Mouse (Mus musculus): ENCODE measurements around the gene Trim28. TPM values are rescaled to one million over a fixed set of nuclear protein-coding genes. Genes with fewer than 3 reads are reported as not detected.

The Trim28 gene
- 50.0 and 57.9 TPM in 2 replicates for polyA plus RNA-seq (2015; fragmentation: Nextera tagmentation; extraction: Ambion mirVana)

- peak within 1 kb of the TSS; percentile 58 for H3K27ac ChIP-seq (ENCODE audit: low read length)
Observed at GRCm38 (mm10) chr7:12998851-12999250, at the start of gene Trim28. TSS of gene Trim28 (plus strand) at chr7:12999114.

DNA sequence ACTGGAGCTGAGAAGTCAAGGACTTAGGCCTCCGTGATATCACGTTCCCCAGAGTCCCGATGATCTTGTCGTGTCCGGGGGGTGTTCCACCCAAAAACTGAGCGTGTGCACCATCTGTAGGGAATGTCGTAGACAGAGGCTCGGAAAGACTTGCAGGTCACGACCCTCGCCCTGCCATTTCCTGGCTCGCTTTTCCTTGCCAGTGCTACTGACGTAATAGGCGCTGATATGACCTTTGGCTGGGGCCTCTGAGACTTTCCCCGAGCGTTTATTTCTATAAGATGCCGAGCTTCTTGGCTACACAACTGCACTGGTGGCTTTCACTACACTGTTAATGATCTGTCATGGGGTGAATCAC is 49.1 kb upstream of the Trim28 start:
- no peaks in the 10 kb centered on the region for H3K36me3 ChIP-seq (ENCODE audit: control insufficient read depth, insufficient read depth)
- no peaks in the 10 kb centered on the region for H3K9me3 ChIP-seq (replicated peaks; ENCODE audit: control insufficient read depth, low read length)
- H3K4me3 ChIP-seq (ENCODE audit: low read depth, low read length) = peak overlapping the region; percentile 70
- peak overlapping the region; percentile 78 for H3K9ac ChIP-seq (ENCODE audit: low read depth, low read length)
- WGBS (ENCODE audit: insufficient replicate concordance) = 3% methylated on average over 16 of the region's 16 CpGs
- peak; percentile 20 for ATAC-seq (ENCODE audit: low read depth)
- peak overlapping the region; percentile 97 for H3K4me2 ChIP-seq (ENCODE audit: low read depth, low read length)
- peaks cover 16% of the 10 kb centered on the region for H3K4me1 ChIP-seq (ENCODE audit: control insufficient read depth, low read depth, low read length)
- no peaks in the 10 kb centered on the region for H3K27me3 ChIP-seq (ENCODE audit: control insufficient read depth, insufficient read depth, low read depth, low read length)
- H3K27ac ChIP-seq (ENCODE audit: low read length) = peak overlapping the region; percentile 83

More at GRCm38 (mm10) chr7:12998851-12999250, at the start of gene Trim28:
- no peak within 1 kb of the TSS for H3K9ac ChIP-seq (ENCODE audit: low read depth, low read length)
- ATAC-seq (ENCODE audit: low read depth) = no peak
- peak within 1 kb of the TSS; percentile 19; the same call in 1 of the 2 replicates for H3K4me2 ChIP-seq (ENCODE audit: low read depth, low read length)
- 63% methylated on average over 3 of the region's 3 CpGs for WGBS (ENCODE audit: insufficient replicate concordance)
- no peak within 1 kb of the TSS for H3K4me3 ChIP-seq (ENCODE audit: low read depth, low read length)
- no peaks in the 10 kb centered on the region for H3K9me3 ChIP-seq (replicated peaks; ENCODE audit: control insufficient read depth, low read length)
- H3K4me1 ChIP-seq (ENCODE audit: control insufficient read depth, low read depth, low read length) = peaks cover 4% of the 10 kb centered on the region; the same call in 1 of the 2 replicates
- no peaks in the 10 kb centered on the region for H3K27me3 ChIP-seq (ENCODE audit: control insufficient read depth, insufficient read depth, low read depth, low read length)
- no peaks in the 10 kb centered on the region for H3K36me3 ChIP-seq (ENCODE audit: control insufficient read depth, insufficient read depth)

GRCm38 (mm10) chr7:12954896-12955295 is 44.0 kb upstream of the Trim28 start:
- WGBS (ENCODE audit: insufficient replicate concordance) = 15% methylated on average over 3 of the region's 3 CpGs
- peak; percentile 71 for ATAC-seq (ENCODE audit: low read depth)
- H3K9ac ChIP-seq (ENCODE audit: low read depth, low read length) = no peak overlapping the region

DNA sequence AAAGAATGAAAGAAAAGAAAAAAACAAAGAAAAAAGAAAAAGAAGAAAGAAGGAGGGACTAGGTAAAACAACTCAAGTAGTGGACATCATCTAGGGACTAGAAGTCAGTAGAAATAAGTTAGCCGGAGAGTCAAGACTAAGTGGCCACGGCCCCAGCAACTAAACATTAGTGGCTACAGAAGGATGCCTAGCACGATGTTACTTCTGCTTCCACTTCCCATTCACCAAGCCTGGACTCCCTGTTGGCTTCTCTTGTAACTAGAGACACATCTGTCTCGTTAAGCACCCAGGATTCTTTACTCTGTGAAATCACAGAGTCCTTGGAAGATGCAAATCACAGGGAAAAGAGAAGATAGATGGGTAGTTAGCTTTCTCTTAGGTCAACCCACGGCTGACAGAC is 41.4 kb upstream of the Trim28 start:
- no peak overlapping the region for H3K4me2 ChIP-seq (ENCODE audit: low read depth, low read length)
- no peak overlapping the region for H3K27ac ChIP-seq (ENCODE audit: low read length)
- no peak overlapping the region for H3K9ac ChIP-seq (ENCODE audit: low read depth, low read length)
- peaks cover 1% of the 10 kb centered on the region for H3K4me1 ChIP-seq (ENCODE audit: control insufficient read depth, low read depth, low read length)
- 58% methylated on average over 5 of the region's 5 CpGs for WGBS (ENCODE audit: insufficient replicate concordance)
- H3K9me3 ChIP-seq (replicated peaks; ENCODE audit: control insufficient read depth, low read length) = no peaks in the 10 kb centered on the region
- no peak overlapping the region for H3K4me3 ChIP-seq (ENCODE audit: low read depth, low read length)
- H3K27me3 ChIP-seq (ENCODE audit: control insufficient read depth, insufficient read depth, low read depth, low read length) = no peaks in the 10 kb centered on the region
- no peaks in the 10 kb centered on the region for H3K36me3 ChIP-seq (ENCODE audit: control insufficient read depth, insufficient read depth)
- no peak for ATAC-seq (ENCODE audit: low read depth)

More at GRCm38 (mm10) chr7:12954896-12955295, 44.0 kb upstream of the Trim28 start:
- no peaks in the 10 kb centered on the region for H3K9me3 ChIP-seq (replicated peaks; ENCODE audit: control insufficient read depth, low read length)
- peaks cover 7% of the 10 kb centered on the region for H3K4me1 ChIP-seq (ENCODE audit: control insufficient read depth, low read depth, low read length)
- H3K27me3 ChIP-seq (ENCODE audit: control insufficient read depth, insufficient read depth, low read depth, low read length) = no peaks in the 10 kb centered on the region
- no peak overlapping the region for H3K4me3 ChIP-seq (ENCODE audit: low read depth, low read length)
- no peaks in the 10 kb centered on the region for H3K36me3 ChIP-seq (ENCODE audit: control insufficient read depth, insufficient read depth)
- H3K4me2 ChIP-seq (ENCODE audit: low read depth, low read length) = no peak overlapping the region
- no peak overlapping the region for H3K27ac ChIP-seq (ENCODE audit: low read length)

DNA sequence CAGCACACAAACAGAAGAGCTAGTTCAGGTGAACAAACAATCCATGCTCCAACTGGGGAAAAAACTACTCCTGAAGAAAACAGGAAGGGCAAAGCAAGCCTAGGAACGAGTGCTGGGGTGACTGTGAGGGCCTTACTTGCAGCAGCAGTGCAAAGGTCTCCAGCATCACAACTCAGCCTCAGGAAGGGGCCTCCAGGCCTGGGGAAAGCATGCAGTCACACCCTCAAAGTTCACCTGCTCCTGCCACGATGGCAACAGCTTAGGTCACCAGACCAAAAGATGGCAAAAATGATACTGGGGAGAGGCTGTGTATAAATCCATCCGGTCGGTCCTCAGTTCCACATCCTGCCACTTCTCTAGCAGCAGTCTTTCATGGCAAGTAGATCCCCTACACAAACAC is 40.0 kb upstream of the Trim28 start:
- Histone ChIP-seq H3K27me3 (ENCODE audit: control insufficient read depth, insufficient read depth, low read depth, low read length) (no peaks in the 10 kb centered on the region), H3K9me3 (replicated peaks; ENCODE audit: control insufficient read depth, low read length) (no peaks in the 10 kb centered on the region), H3K36me3 (ENCODE audit: control insufficient read depth, insufficient read depth) (no peaks in the 10 kb centered on the region), H3K9ac (ENCODE audit: low read depth, low read length) (no peak overlapping the region), H3K27ac (ENCODE audit: low read length) (no peak overlapping the region), H3K4me1 (ENCODE audit: control insufficient read depth, low read depth, low read length) (peaks cover 3% of the 10 kb centered on the region), H3K4me3 (ENCODE audit: low read depth, low read length) (no peak overlapping the region), H3K4me2 (ENCODE audit: low read depth, low read length) (no peak overlapping the region)
- no peak for ATAC-seq (ENCODE audit: low read depth)
- 51% methylated on average over 4 of the region's 4 CpGs for WGBS (ENCODE audit: insufficient replicate concordance)

DNA sequence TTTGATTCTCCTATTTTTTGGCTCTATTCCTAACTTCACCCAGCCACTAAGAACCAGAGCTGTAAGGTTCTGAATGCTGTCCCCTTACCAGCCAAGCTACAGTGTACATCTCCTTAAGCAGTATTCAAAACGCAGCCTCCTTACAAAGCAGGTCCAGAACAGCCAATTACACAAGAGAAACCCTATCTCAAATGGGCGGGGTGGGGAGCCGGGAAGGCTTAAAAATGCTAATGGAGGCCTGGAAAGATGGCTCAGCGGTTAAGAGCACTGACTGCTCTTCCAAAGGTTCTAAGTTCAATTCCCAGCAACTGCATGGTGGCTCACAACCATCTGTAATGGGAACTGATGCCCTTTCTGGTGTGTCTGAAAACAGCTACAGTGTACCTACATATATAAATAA is 39.2 kb upstream of the Trim28 start:
- no peak for ATAC-seq (ENCODE audit: low read depth)
- 36% methylated on average over 4 of the region's 4 CpGs for WGBS (ENCODE audit: insufficient replicate concordance)
- H3K4me3 ChIP-seq (ENCODE audit: low read depth, low read length) = no peak overlapping the region

DNA sequence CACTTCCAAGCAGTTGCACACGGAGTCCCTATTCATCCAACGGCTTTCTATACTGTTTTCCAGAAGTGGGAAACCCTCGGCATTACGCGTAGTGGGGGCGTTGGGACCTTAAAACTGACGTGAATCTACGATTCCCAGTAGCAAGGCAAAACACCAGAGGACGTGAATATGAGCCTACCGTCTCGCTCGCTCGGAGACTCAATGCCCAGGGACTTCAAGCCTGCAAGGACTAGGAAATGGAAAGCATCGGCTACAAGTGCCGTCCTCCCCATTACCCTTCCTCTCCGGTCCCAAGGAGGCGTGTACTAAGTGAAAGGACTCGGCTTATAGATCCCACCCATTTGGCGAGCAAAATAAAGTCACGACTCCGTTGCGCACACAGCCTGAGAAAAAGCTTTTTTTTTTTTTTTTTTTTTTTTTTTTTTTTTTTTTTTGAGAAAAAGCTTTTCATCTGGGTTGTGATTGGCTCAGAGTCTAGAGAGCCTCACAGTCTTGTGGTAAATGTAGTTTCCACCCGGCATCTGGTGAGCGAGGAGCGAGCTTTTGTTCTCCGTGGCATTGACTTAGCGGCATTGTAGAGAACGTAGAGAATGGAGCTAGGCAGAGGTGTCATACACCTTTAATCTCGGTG is 37.3 kb upstream of the Trim28 start:
- H3K9me3 ChIP-seq (replicated peaks; ENCODE audit: control insufficient read depth, low read length) = no peaks in the 10 kb centered on the region
- peaks cover 12% of the 10 kb centered on the region for H3K4me1 ChIP-seq (ENCODE audit: control insufficient read depth, low read depth, low read length)
- H3K36me3 ChIP-seq (ENCODE audit: control insufficient read depth, insufficient read depth) = no peaks in the 10 kb centered on the region
- peak overlapping the region; percentile 68 for H3K4me2 ChIP-seq (ENCODE audit: low read depth, low read length)
- WGBS (ENCODE audit: insufficient replicate concordance) = 2% methylated on average over 29 of the region's 29 CpGs
- peak overlapping the region; percentile 68 for H3K4me3 ChIP-seq (ENCODE audit: low read depth, low read length)
- peak; percentile 39 for ATAC-seq (ENCODE audit: low read depth)
- H3K27me3 ChIP-seq (ENCODE audit: control insufficient read depth, insufficient read depth, low read depth, low read length) = no peaks in the 10 kb centered on the region
- H3K9ac ChIP-seq (ENCODE audit: low read depth, low read length) = peak overlapping the region; percentile 66
- H3K27ac ChIP-seq (ENCODE audit: low read length) = peak overlapping the region; percentile 32

More for the DNA sequence above, 39.2 kb upstream of the Trim28 start:
- Histone ChIP-seq H3K9ac (ENCODE audit: low read depth, low read length) (no peak overlapping the region), H3K27me3 (ENCODE audit: control insufficient read depth, insufficient read depth, low read depth, low read length) (no peaks in the 10 kb centered on the region), H3K4me2 (ENCODE audit: low read depth, low read length) (no peak overlapping the region), H3K27ac (ENCODE audit: low read length) (no peak overlapping the region), H3K9me3 (replicated peaks; ENCODE audit: control insufficient read depth, low read length) (no peaks in the 10 kb centered on the region), H3K4me1 (ENCODE audit: control insufficient read depth, low read depth, low read length) (peaks cover 3% of the 10 kb centered on the region), H3K36me3 (ENCODE audit: control insufficient read depth, insufficient read depth) (no peaks in the 10 kb centered on the region)

DNA sequence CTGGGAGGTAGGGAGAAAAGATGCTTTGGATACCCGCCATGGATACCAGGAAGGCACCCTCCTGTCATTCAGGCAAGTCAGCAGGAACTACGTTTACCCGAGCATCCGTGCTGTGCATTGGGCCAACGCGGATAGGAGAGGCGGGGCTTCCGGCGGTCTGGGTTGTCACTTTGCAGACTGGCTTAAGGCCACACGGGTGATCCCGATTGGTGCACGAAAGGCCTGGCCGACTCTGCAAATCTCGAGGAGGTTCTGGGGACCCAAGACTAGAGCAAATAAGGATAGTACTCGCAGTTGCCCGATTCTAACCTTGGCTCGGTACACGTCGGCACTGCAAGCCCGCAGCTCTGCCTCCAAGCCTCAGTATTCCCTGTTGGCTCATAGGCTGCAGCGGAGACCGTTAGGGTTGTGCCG is 33.2 kb upstream of the Trim28 start, which contains the start of gene Zfp324:
TSS of gene Zfp324 (plus strand) at position 161 of the 414 bp plus-strand sequence.
- Histone ChIP-seq H3K27me3 (ENCODE audit: control insufficient read depth, insufficient read depth, low read depth, low read length) (no peaks in the 10 kb centered on the region), H3K9ac (ENCODE audit: low read depth, low read length) (peak within 1 kb of the TSS; percentile 79), H3K9me3 (replicated peaks; ENCODE audit: control insufficient read depth, low read length) (no peaks in the 10 kb centered on the region), H3K36me3 (ENCODE audit: control insufficient read depth, insufficient read depth) (peaks cover 6% of the 10 kb centered on the region), H3K4me1 (ENCODE audit: control insufficient read depth, low read depth, low read length) (peaks cover 23% of the 10 kb centered on the region), H3K4me2 (ENCODE audit: low read depth, low read length) (peak within 1 kb of the TSS; percentile 97), H3K27ac (ENCODE audit: low read length) (peak within 1 kb of the TSS; percentile 85), H3K4me3 (ENCODE audit: low read depth, low read length) (peak within 1 kb of the TSS; percentile 80)
- WGBS (ENCODE audit: insufficient replicate concordance) = under 1% methylated on average over 23 of the region's 23 CpGs
- peak; percentile 93 for ATAC-seq (ENCODE audit: low read depth)

DNA sequence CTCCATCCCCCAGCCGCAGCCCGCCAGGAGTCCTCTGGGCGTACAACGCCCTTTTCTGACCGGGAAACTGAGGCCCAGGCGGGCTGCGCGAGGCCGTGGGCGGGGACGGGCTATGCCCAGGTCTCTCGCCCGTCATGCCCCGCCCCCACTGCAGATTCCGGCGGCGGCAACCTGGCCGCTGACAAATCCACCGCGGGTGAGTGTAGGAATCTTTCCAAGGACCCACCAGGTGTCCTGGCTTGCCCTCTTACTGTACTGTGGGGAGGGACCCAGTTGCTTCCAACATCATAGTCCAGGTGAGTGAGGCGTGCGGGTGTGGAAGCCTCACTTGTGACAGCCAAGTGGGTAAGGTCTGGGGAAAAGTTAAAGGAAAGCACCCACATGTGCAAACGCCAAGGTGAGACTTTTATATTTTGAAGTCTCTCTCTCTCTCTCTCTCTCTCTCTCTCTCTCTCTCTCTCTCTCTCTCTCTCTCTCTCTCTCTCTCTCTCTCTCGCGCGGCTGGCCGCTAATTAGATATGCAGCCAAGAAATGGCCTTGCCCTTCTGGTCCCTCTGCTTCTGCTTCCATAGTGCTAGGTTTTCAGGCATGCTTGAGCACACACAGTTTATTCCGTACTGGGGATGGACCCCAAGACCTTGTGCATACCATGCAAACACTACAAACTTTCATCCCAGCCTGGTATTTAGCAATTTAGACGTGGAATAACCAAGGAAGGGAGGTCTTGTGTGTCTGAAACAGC is 32.6 kb upstream of the Trim28 start:
- H3K4me2 ChIP-seq (ENCODE audit: low read depth, low read length) = peak overlapping the region; percentile 97
- peaks cover 23% of the 10 kb centered on the region for H3K4me1 ChIP-seq (ENCODE audit: control insufficient read depth, low read depth, low read length)
- peak overlapping the region; percentile 85 for H3K27ac ChIP-seq (ENCODE audit: low read length)
- H3K4me3 ChIP-seq (ENCODE audit: low read depth, low read length) = peak overlapping the region; percentile 80
- H3K9me3 ChIP-seq (replicated peaks; ENCODE audit: control insufficient read depth, low read length) = no peaks in the 10 kb centered on the region
- peak; percentile 83 for ATAC-seq (ENCODE audit: low read depth)
- H3K27me3 ChIP-seq (ENCODE audit: control insufficient read depth, insufficient read depth, low read depth, low read length) = no peaks in the 10 kb centered on the region
- H3K36me3 ChIP-seq (ENCODE audit: control insufficient read depth, insufficient read depth) = peaks cover 11% of the 10 kb centered on the region
- under 1% methylated on average over 29 of the region's 29 CpGs for WGBS (ENCODE audit: insufficient replicate concordance)
- H3K9ac ChIP-seq (ENCODE audit: low read depth, low read length) = peak overlapping the region; percentile 79
